Mouse (Mus musculus) neural tube, embryonic 13.5 days (tissue): Measurements from ENCODE around the gene Mapkbp1. TPM values are rescaled to one million over a fixed set of nuclear protein-coding genes. Genes with fewer than 3 reads are reported as not detected.

ENCODE experiments used
- ATAC-seq: fragments of 200-750 bp; cut with Nextera tagmentation; 2 replicates; pipeline ENCODE4 v1.8.0; 2017; ENCODE audit warnings: low read depth, mild to moderate bottlenecking, moderate TSS enrichment, moderate library complexity
- H3K27ac ChIP-seq: fragments of 300-500 bp; sonication (generic); replicated peaks from 2 replicates; pipeline ENCODE4 v1.5.1; 2015; ENCODE audit warnings: moderate library complexity, mild to moderate bottlenecking, inconsistent platforms
- H3K27me3 ChIP-seq: fragments of 300-500 bp; sonication (generic); 2 replicates; pipeline ENCODE4 v1.6.1; 2015; ENCODE audit warnings: mild to moderate bottlenecking, inconsistent platforms
- H3K36me3 ChIP-seq: fragments of 300-500 bp; sonication (generic); 2 replicates; pipeline ENCODE4 v1.6.1; 2015; ENCODE audit warnings: mild to moderate bottlenecking, inconsistent platforms
- H3K4me1 ChIP-seq: fragments of 300-500 bp; sonication (generic); replicated peaks from 2 replicates; pipeline ENCODE4 v1.6.1; 2015; ENCODE audit warnings: inconsistent platforms
- H3K4me2 ChIP-seq: fragments of 300-500 bp; sonication (generic); 2 replicates; pipeline ENCODE4 v1.6.1; 2015; ENCODE audit warnings: inconsistent platforms, mild to moderate bottlenecking, moderate library complexity
- H3K4me3 ChIP-seq: fragments of 300-500 bp; sonication (generic); 2 replicates; pipeline ENCODE4 v1.5.1; 2015; ENCODE audit warnings: mild to moderate bottlenecking, inconsistent platforms
- H3K9ac ChIP-seq: fragments of 300-500 bp; sonication (generic); 2 replicates; pipeline ENCODE4 v1.6.1; 2015; ENCODE audit warnings: moderate library complexity, mild to moderate bottlenecking, inconsistent platforms
- H3K9me3 ChIP-seq: fragments of 300-500 bp; sonication (generic); 2 replicates; pipeline ENCODE4 v1.6.1; 2016; ENCODE audit warnings: inconsistent platforms
- WGBS: fragments of 180-500 bp; shearing (Covaris S2); methylation state at CpG from one replicate; pipeline ENCODE4 v1.1.7; 2015; 5-methylcytosine and 5-hydroxymethylcytosine counted together
- polyA plus RNA-seq: library from polyadenylated mRNA; unstranded; fragments of >200 nt; fragmentation: Nextera tagmentation; extraction: Ambion mirVana; gene quantifications from 2 replicates; pipeline ENCODE4 v1.2.1, GENCODE M21; 2015

Mapkbp1 gene
- polyA plus RNA-seq: 4.5 and 5.8 TPM in 2 replicates

GRCm38 (mm10) chr2:119972537-119972879 lies at the start of gene Mapkbp1:
Mapkbp1 (plus strand) TSS chr2:119972699.
- WGBS: 1% methylated on average over 19 of the region's 19 CpGs
- Histone ChIP-seq H3K9ac (peak within 1 kb of the TSS; percentile 90), H3K4me2 (peak within 1 kb of the TSS; percentile 75), H3K36me3 (peaks cover 5% of the 10 kb centered on the region; the same call in 1 of the 2 replicates), H3K9me3 (no peaks in the 10 kb centered on the region), H3K27me3 (no peaks in the 10 kb centered on the region), H3K27ac (peak within 1 kb of the TSS; percentile 68), H3K4me1 (peaks cover 33% of the 10 kb centered on the region), H3K4me3 (peak within 1 kb of the TSS; percentile 85)
- peak; percentile 85 for ATAC-seq

GRCm38 (mm10) chr2:119970571-119970970 lies 1.9 kb upstream of the Mapkbp1 start:
- ATAC-seq: no peak
- 60% methylated on average over 9 of the region's 9 CpGs for WGBS
- no peak overlapping the region for H3K27ac ChIP-seq
- H3K9me3 ChIP-seq: no peaks in the 10 kb centered on the region
- H3K36me3 ChIP-seq: peaks cover 11% of the 10 kb centered on the region; the same call in 1 of the 2 replicates
- H3K4me1 ChIP-seq: peaks cover 33% of the 10 kb centered on the region
- H3K9ac ChIP-seq: no peak overlapping the region
- no peak overlapping the region for H3K4me3 ChIP-seq
- no peak overlapping the region for H3K4me2 ChIP-seq
- H3K27me3 ChIP-seq: no peaks in the 10 kb centered on the region

GRCm38 (mm10) chr2:119971316-119971715 lies 1.2 kb upstream of the Mapkbp1 start:
- no peaks in the 10 kb centered on the region for H3K9me3 ChIP-seq
- peaks cover 8% of the 10 kb centered on the region; the same call in 1 of the 2 replicates for H3K36me3 ChIP-seq
- H3K4me2 ChIP-seq: peak overlapping the region; percentile 75
- 0 out of 2 replicates have a peak overlapping the region, but pooled peaks have one; percentile 22 for H3K9ac ChIP-seq
- WGBS: 83% methylated on average over 3 of the region's 3 CpGs
- H3K4me1 ChIP-seq: peaks cover 33% of the 10 kb centered on the region
- 0 out of 2 replicates have a peak overlapping the region, but pooled peaks have one; percentile 42 for H3K27ac ChIP-seq
- H3K4me3 ChIP-seq: 0 out of 2 replicates have a peak overlapping the region, but pooled peaks have one; percentile 85
- ATAC-seq: no peak
- H3K27me3 ChIP-seq: no peaks in the 10 kb centered on the region

- Histone ChIP-seq H3K36me3 (peaks cover 5% of the 10 kb centered on the region; the same call in 1 of the 2 replicates), H3K9ac (peak overlapping the region; percentile 90)
- 2% methylated on average over 32 of the region's 32 CpGs for WGBS
Measured at GRCm38 (mm10) chr2:119971837-119972536, 512 bp upstream of the Mapkbp1 start.

GRCm38 (mm10) chr2:119980343-119980986 lies 8.0 kb downstream of the Mapkbp1 start:
- ATAC-seq: no peak
- WGBS: 85% methylated on average over 7 of the region's 7 CpGs
- peaks cover 13% of the 10 kb centered on the region; the same call in 1 of the 2 replicates for H3K36me3 ChIP-seq

More at GRCm38 (mm10) chr2:119971837-119972536, 512 bp upstream of the Mapkbp1 start:
- no peaks in the 10 kb centered on the region for H3K27me3 ChIP-seq
- ATAC-seq: peak; percentile 98
- H3K4me3 ChIP-seq: peak overlapping the region; percentile 85
- peak overlapping the region; percentile 75 for H3K4me2 ChIP-seq
- H3K27ac ChIP-seq: peak overlapping the region; percentile 68
- H3K4me1 ChIP-seq: peaks cover 33% of the 10 kb centered on the region
- no peaks in the 10 kb centered on the region for H3K9me3 ChIP-seq

GRCm38 (mm10) chr2:119981631-119982030 lies 9.1 kb downstream of the Mapkbp1 start:
- Histone ChIP-seq H3K27me3 (no peaks in the 10 kb centered on the region), H3K4me2 (no peak overlapping the region), H3K36me3 (peaks cover 13% of the 10 kb centered on the region; the same call in 1 of the 2 replicates), H3K4me1 (peaks cover 15% of the 10 kb centered on the region), H3K27ac (no peak overlapping the region), H3K4me3 (no peak overlapping the region), H3K9ac (no peak overlapping the region), H3K9me3 (no peaks in the 10 kb centered on the region)
- 85% methylated on average over 2 of the region's 2 CpGs for WGBS
- ATAC-seq: no peak

More at GRCm38 (mm10) chr2:119980343-119980986, 8.0 kb downstream of the Mapkbp1 start:
- Histone ChIP-seq H3K27me3 (no peaks in the 10 kb centered on the region), H3K4me3 (no peak overlapping the region), H3K27ac (no peak overlapping the region), H3K9me3 (no peaks in the 10 kb centered on the region), H3K4me2 (no peak overlapping the region), H3K9ac (no peak overlapping the region), H3K4me1 (peaks cover 15% of the 10 kb centered on the region)

- Histone ChIP-seq H3K9me3 (no peaks in the 10 kb centered on the region), H3K4me2 (no peak overlapping the region), H3K36me3 (peaks cover 13% of the 10 kb centered on the region; the same call in 1 of the 2 replicates), H3K27ac (no peak overlapping the region), H3K27me3 (no peaks in the 10 kb centered on the region), H3K4me1 (0 out of 2 replicates have a peak, but pooled peaks cover 4% of the 10 kb centered on the region), H3K9ac (no peak overlapping the region), H3K4me3 (no peak overlapping the region)
- 73% methylated on average over 8 of the region's 8 CpGs for WGBS
- ATAC-seq: no peak
Measured at GRCm38 (mm10) chr2:119985871-119986270, 13.4 kb downstream of the Mapkbp1 start.

GRCm38 (mm10) chr2:119986369-119986768 lies 13.9 kb downstream of the Mapkbp1 start:
- no peak overlapping the region for H3K4me3 ChIP-seq
- H3K9ac ChIP-seq: no peak overlapping the region
- peaks cover 13% of the 10 kb centered on the region; the same call in 1 of the 2 replicates for H3K36me3 ChIP-seq
- H3K4me2 ChIP-seq: no peak overlapping the region
- H3K4me1 ChIP-seq: 0 out of 2 replicates have a peak, but pooled peaks cover 4% of the 10 kb centered on the region
- ATAC-seq: no peak
- no peaks in the 10 kb centered on the region for H3K27me3 ChIP-seq
- 69% methylated on average over 6 of the region's 6 CpGs for WGBS
- no peak overlapping the region for H3K27ac ChIP-seq
- H3K9me3 ChIP-seq: no peaks in the 10 kb centered on the region

GRCm38 (mm10) chr2:119987441-119987840 lies 14.9 kb downstream of the Mapkbp1 start:
- peaks cover 8% of the 10 kb centered on the region; the same call in 1 of the 2 replicates for H3K36me3 ChIP-seq
- no peaks in the 10 kb centered on the region for H3K27me3 ChIP-seq
- no peak for ATAC-seq
- H3K4me1 ChIP-seq: 0 out of 2 replicates have a peak, but pooled peaks cover 4% of the 10 kb centered on the region
- H3K9me3 ChIP-seq: no peaks in the 10 kb centered on the region
- no peak overlapping the region for H3K27ac ChIP-seq
- H3K4me3 ChIP-seq: no peak overlapping the region
- H3K4me2 ChIP-seq: no peak overlapping the region
- no peak overlapping the region for H3K9ac ChIP-seq
- 93% methylated on average over 2 of the region's 2 CpGs for WGBS

GRCm38 (mm10) chr2:119988952-119989351 lies 16.5 kb downstream of the Mapkbp1 start:
- H3K9me3 ChIP-seq: no peaks in the 10 kb centered on the region
- WGBS: 95% methylated on average over 4 of the region's 4 CpGs
- H3K9ac ChIP-seq: no peak overlapping the region
- no peaks in the 10 kb centered on the region for H3K27me3 ChIP-seq
- H3K4me1 ChIP-seq: 0 out of 2 replicates have a peak, but pooled peaks cover 4% of the 10 kb centered on the region
- no peak overlapping the region for H3K4me3 ChIP-seq
- H3K36me3 ChIP-seq: no peaks in the 10 kb centered on the region
- ATAC-seq: no peak
- H3K27ac ChIP-seq: no peak overlapping the region
- no peak overlapping the region for H3K4me2 ChIP-seq

GRCm38 (mm10) chr2:119990881-119991280 lies 18.4 kb downstream of the Mapkbp1 start:
- Histone ChIP-seq H3K4me2 (no peak overlapping the region), H3K27ac (no peak overlapping the region), H3K4me1 (peaks cover 16% of the 10 kb centered on the region), H3K9ac (no peak overlapping the region), H3K27me3 (no peaks in the 10 kb centered on the region), H3K9me3 (no peaks in the 10 kb centered on the region), H3K36me3 (no peaks in the 10 kb centered on the region), H3K4me3 (no peak overlapping the region)
- 88% methylated on average over 6 of the region's 6 CpGs for WGBS
- ATAC-seq: no peak

- H3K9ac ChIP-seq: no peak overlapping the region
- H3K27ac ChIP-seq: no peak overlapping the region
- no peaks in the 10 kb centered on the region for H3K9me3 ChIP-seq
- no peak for ATAC-seq
- peaks cover 19% of the 10 kb centered on the region for H3K4me1 ChIP-seq
- no peak overlapping the region for H3K4me3 ChIP-seq
- peaks cover 2% of the 10 kb centered on the region; the same call in 1 of the 2 replicates for H3K36me3 ChIP-seq
- WGBS: 89% methylated on average over 2 of the region's 2 CpGs
- H3K27me3 ChIP-seq: no peaks in the 10 kb centered on the region
- H3K4me2 ChIP-seq: no peak overlapping the region
Measured at GRCm38 (mm10) chr2:119992349-119992748, 19.9 kb downstream of the Mapkbp1 start.
